Mouse (Mus musculus) C2C12 (cell line): Measurements from ENCODE around the gene Lmf1. TPM values are rescaled to one million over a fixed set of nuclear protein-coding genes. Genes with fewer than 3 reads are reported as not detected.

Experiments
- H3K27me3 ChIP-seq: one replicate; pipeline ENCODE4 v1.6.1; 2011; ENCODE audit not compliant: control insufficient read depth, insufficient read depth, insufficient read length
- H3K36me3 ChIP-seq: one replicate; pipeline ENCODE4 v1.6.1; 2011; ENCODE audit not compliant: control insufficient read depth, insufficient read depth
- H3K4me3 ChIP-seq: one replicate; pipeline ENCODE4 v1.5.1; 2011; ENCODE audit warnings: mild to moderate bottlenecking, control low read depth; ENCODE audit not compliant: poor library complexity, insufficient read depth, severe bottlenecking
- H3K79me2 ChIP-seq: one replicate; pipeline ENCODE4 v1.6.1; 2011; ENCODE audit not compliant: control insufficient read depth, insufficient read depth
- H3K79me3 ChIP-seq: one replicate; pipeline ENCODE4 v1.6.1; 2011; ENCODE audit warnings: low read depth, control low read depth
- H3ac ChIP-seq: one replicate; pipeline ENCODE3; 2011; ENCODE audit warnings: low read depth; ENCODE audit not compliant: control insufficient read depth, insufficient read length
- CEBPB ChIP-seq: IDR thresholded peaks from one replicate; pipeline ENCODE4 v1.6.1; 2011; ENCODE audit warnings: low read depth, mild to moderate bottlenecking, control low read depth, moderate library complexity
- CTCF ChIP-seq: IDR thresholded peaks from one replicate; pipeline ENCODE4 v1.5.1; 2011; ENCODE audit not compliant: control insufficient read depth, insufficient read depth, insufficient read length
- FOSL1 ChIP-seq: IDR thresholded peaks from one replicate; pipeline ENCODE4 v1.8.0; 2011; ENCODE audit warnings: mild to moderate bottlenecking, low read length; ENCODE audit not compliant: poor library complexity, insufficient read depth, severe bottlenecking
- MAX ChIP-seq: IDR thresholded peaks from one replicate; pipeline ENCODE4 v1.6.1; 2011; ENCODE audit warnings: mild to moderate bottlenecking, control low read depth
- MYOD1 ChIP-seq: IDR thresholded peaks from one replicate; pipeline ENCODE4 v1.6.1; 2011; ENCODE audit warnings: low read depth; ENCODE audit not compliant: control insufficient read depth, insufficient read length
- MYOG ChIP-seq: IDR thresholded peaks from one replicate; pipeline ENCODE4 v1.6.1; 2011; ENCODE audit not compliant: control insufficient read depth, insufficient read length; ENCODE audit errors: extremely low read depth
- USF1 ChIP-seq: IDR thresholded peaks from one replicate; pipeline ENCODE4 v1.6.1; 2011; ENCODE audit warnings: low read depth, mild to moderate bottlenecking, control low read depth, moderate library complexity
- polyA plus RNA-seq: library from polyadenylated mRNA; unstranded; fragments of >200 nt; fragmentation: generic; extraction: Trizol; gene quantifications from one replicate; pipeline ENCODE4 v1.2.1, GENCODE M21; 2012; ENCODE audit warnings: missing spikeins

The Lmf1 gene
- polyA plus RNA-seq, 1 experiment, result 14.0 TPM

DNA sequence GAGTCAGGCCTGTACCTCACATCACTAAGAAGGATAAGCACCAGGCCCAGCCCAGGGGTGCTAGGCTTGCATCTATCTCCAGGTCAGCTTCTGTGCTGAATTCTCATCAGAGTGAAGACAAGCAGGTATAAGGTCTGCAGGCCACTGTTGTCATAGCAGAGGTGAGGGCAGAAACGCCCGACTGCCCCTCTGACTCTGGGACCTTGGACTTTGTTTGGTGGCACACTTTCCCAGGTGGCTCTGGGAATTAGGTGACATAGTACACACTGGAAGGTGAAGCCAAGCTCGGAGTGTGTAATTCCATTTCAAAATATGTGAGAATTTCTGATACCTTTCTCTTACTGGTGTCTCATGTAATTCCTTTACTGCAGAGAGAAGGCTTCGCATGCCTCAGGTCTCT lies 59.6 kb downstream of the Lmf1 start:
- Histone ChIP-seq H3K27me3 (no peaks in the 10 kb centered on the region), H3K79me3 (no peaks in the 10 kb centered on the region), H3K36me3 (no peaks in the 10 kb centered on the region), H3K79me2 (no peaks in the 10 kb centered on the region), H3ac (no peak overlapping the region), H3K4me3 (no peak overlapping the region)
- no peak for TF ChIP-seq MAX
- TF ChIP-seq MYOD1, result no peak
- TF ChIP-seq FOSL1, result no peak
- no peak for TF ChIP-seq CEBPB
- no peak for TF ChIP-seq CTCF
- no peak for TF ChIP-seq MYOG
- TF ChIP-seq USF1, result no peak

DNA sequence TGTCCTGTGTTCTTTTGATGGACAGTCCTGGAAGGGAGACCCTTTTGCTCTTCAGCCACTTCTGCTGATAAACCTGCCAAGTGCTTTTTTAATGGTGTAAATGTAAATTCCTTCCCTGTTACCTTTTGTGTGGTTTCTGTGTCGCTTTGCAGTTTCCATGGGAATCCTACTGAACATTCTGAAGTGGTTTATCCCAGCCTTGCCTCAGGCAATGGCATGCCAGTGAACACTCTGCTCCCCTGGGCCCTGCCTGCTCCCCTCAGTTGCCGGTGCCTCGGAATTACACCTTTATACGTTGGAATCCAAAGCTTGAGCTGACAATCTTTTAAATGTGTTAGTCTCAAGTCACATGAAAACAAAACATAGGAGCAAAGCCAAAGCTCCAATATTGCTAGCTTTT lies 62.1 kb downstream of the Lmf1 start:
- no peaks in the 10 kb centered on the region for H3K79me2 ChIP-seq
- H3ac ChIP-seq, result no peak overlapping the region
- TF ChIP-seq MAX, result no peak
- no peak for TF ChIP-seq MYOG
- no peak for TF ChIP-seq FOSL1
- TF ChIP-seq CTCF, result no peak
- TF ChIP-seq MYOD1, result no peak
- no peak for TF ChIP-seq USF1
- TF ChIP-seq CEBPB, result no peak
- no peaks in the 10 kb centered on the region for H3K36me3 ChIP-seq
- H3K27me3 ChIP-seq, result no peaks in the 10 kb centered on the region
- no peaks in the 10 kb centered on the region for H3K79me3 ChIP-seq
- H3K4me3 ChIP-seq, result no peak overlapping the region

DNA sequence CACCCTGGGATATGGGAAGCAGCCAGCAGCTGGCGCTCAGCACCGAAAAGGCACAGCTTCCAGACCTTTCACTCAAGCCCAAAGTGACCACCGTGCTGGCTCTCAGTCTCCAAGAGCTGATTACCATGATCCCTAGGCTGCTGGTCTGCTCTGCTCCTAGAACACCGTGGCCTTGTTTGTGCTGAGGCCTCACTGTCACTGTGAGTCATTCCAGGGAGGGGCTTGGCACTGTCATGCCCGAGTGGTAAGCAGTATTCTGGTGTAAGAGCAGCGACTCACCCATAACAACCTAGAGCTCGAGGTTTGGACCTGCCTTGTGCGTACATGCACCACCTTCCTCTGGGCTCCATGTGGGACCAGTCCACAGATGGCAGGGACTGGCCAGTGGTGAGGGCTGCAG lies 63.1 kb downstream of the Lmf1 start:
- H3K79me2 ChIP-seq, result no peaks in the 10 kb centered on the region
- no peak overlapping the region for H3K4me3 ChIP-seq
- TF ChIP-seq USF1 (no peak), CEBPB (no peak), FOSL1 (peak; percentile 17), CTCF (no peak), MAX (no peak)
- no peak overlapping the region for H3ac ChIP-seq
- no peaks in the 10 kb centered on the region for H3K79me3 ChIP-seq
- no peaks in the 10 kb centered on the region for H3K27me3 ChIP-seq
- H3K36me3 ChIP-seq, result no peaks in the 10 kb centered on the region

DNA sequence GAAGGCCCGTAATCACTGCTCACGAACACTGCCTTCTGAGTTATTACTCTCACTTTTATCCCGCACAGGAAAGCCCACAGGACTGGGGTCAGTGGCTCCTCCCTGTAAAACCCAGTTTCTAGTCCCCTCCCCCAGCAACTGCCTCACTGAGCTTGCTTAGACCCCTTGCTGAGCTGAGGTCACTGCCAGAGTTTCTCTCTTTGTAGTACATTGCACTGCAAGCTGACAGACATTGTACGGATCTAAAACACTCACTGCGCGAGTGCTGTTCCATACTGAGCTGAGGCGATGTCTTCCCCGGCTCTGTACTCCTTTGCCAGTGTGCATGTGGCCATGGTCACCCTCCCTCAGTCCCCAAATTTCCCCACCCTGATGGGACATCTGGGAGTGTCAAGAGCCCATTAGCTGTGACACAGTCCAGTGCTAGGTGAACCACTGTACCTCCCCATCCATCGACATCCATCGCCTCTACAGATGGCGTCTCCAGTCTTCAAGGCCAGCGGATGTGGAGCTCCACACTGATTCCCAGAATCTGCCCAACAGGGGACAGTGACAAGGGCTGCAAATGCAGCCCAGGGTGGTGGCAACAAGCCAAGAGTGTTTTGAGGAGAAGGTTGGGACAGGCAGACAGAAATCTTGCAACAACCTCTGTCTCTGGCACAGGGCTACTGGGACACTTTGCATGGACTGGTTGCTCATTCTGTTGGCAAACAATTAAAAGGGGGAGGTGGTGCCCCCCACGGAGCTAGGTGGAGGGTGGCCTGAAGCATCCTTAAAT lies 64.8 kb downstream of the Lmf1 start:
- Histone ChIP-seq H3K79me2 (no peaks in the 10 kb centered on the region), H3K36me3 (no peaks in the 10 kb centered on the region), H3K27me3 (no peaks in the 10 kb centered on the region), H3K79me3 (no peaks in the 10 kb centered on the region), H3K4me3 (no peak overlapping the region), H3ac (no peak overlapping the region)
- TF ChIP-seq CEBPB, result no peak
- no peak for TF ChIP-seq FOSL1
- TF ChIP-seq MYOG, result no peak
- no peak for TF ChIP-seq CTCF
- TF ChIP-seq USF1, result no peak
- TF ChIP-seq MYOD1, result no peak

DNA sequence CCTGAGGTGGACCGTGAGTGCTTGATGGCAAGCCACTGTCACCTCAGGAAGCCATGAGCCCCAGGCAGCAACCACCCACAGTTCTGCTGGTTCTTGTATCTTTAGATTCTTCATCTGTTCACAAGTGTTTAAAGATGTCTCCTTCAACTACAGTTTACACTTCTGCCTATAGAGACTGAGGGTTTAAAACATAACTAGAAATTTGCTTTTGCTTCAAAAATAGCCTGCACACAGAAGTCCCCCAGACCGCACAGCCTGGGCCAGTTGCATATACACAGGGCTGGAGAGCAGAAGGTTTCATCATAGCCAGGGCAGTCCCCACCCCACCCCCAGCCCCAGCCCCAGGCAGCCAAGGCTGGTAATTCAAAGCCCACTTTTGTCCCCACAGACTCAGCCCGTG lies 65.9 kb downstream of the Lmf1 start:
- no peak for TF ChIP-seq CEBPB
- TF ChIP-seq MYOG, result no peak
- TF ChIP-seq FOSL1, result no peak
- no peak overlapping the region for H3K4me3 ChIP-seq
- no peaks in the 10 kb centered on the region for H3K36me3 ChIP-seq

DNA sequence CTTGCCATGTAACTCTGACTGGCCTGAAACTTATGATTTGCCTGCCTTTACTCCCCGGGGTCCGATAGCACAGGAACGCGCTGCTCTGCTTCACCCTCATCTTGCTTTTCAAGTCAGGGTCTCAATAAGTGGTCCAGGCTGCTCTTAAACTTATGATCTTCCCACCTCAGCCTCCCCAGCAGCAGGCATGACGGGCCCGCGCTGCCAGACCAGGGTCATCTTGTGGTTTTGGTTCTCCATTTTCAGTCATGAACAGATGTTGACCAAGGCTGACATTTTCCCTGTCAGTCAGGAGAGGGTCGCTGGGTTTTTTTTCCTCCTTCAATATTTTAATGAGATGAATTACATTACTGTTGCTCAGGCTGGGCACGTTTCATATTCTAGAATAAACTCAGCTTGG lies 66.8 kb downstream of the Lmf1 start:
- H3K27me3 ChIP-seq, result no peaks in the 10 kb centered on the region
- TF ChIP-seq CTCF (no peak), USF1 (no peak), MAX (no peak), MYOG (no peak), CEBPB (no peak), MYOD1 (no peak), FOSL1 (no peak)

More for the DNA sequence above, 65.9 kb downstream of the Lmf1 start:
- no peaks in the 10 kb centered on the region for H3K27me3 ChIP-seq
- H3K79me3 ChIP-seq, result no peaks in the 10 kb centered on the region
- no peak overlapping the region for H3ac ChIP-seq
- H3K79me2 ChIP-seq, result no peaks in the 10 kb centered on the region

More for the DNA sequence above, 66.8 kb downstream of the Lmf1 start:
- no peak overlapping the region for H3ac ChIP-seq
- no peaks in the 10 kb centered on the region for H3K36me3 ChIP-seq
- no peaks in the 10 kb centered on the region for H3K79me3 ChIP-seq
- no peaks in the 10 kb centered on the region for H3K79me2 ChIP-seq
- H3K4me3 ChIP-seq, result no peak overlapping the region
